Mouse (Mus musculus): ENCODE results near the gene Zfhx2.

GRCm38 (mm10) chr14:55053708-55054190 lies 38.4 kb downstream of the Zfhx2 start:
- TF ChIP-seq CTCF (IDR thresholded peaks at IDR 0.05; ENCODE audit: low read depth, low read length) (no peak), POLR2A (IDR thresholded peaks at IDR 0.05; ENCODE audit: insufficient read depth, low read length) (no peak)

Measured in ES-Bruce4 (cell line).